Mouse (Mus musculus) embryo, embryonic 11.5 days (tissue): Measurements from ENCODE around the gene Spryd7.

Experiments used
- DNase-seq: peaks from one replicate; pipeline ENCODE4 v3.0.0-alpha.2; 2012; ENCODE audit warnings: low read depth, low spot score

The Spryd7 gene

GRCm38 (mm10) chr14:61535811-61536210, 20.9 kb downstream of the Spryd7 start:
- no peak for DNase-seq

GRCm38 (mm10) chr14:61530966-61531365, 25.7 kb downstream of the Spryd7 start:
- DNase-seq = no peak

GRCm38 (mm10) chr14:61530396-61530795, 26.3 kb downstream of the Spryd7 start:
- DNase-seq = no peak

- DNase-seq = no peak
These were observed 27.2 kb downstream of the Spryd7 start for GRCm38 (mm10) chr14:61529533-61529932.

GRCm38 (mm10) chr14:61526006-61526405, 30.7 kb downstream of the Spryd7 start:
- no peak for DNase-seq

- DNase-seq = no peak
These were observed 32.9 kb downstream of the Spryd7 start for GRCm38 (mm10) chr14:61523821-61524220.

- DNase-seq = no peak
These were observed 37.8 kb downstream of the Spryd7 start for GRCm38 (mm10) chr14:61518659-61519480.

- no peak for DNase-seq
These were observed 39.9 kb downstream of the Spryd7 start for GRCm38 (mm10) chr14:61516471-61517426.

GRCm38 (mm10) chr14:61511494-61511893, 45.2 kb downstream of the Spryd7 start:
- no peak for DNase-seq

GRCm38 (mm10) chr14:61497716-61498490, 58.8 kb downstream of the Spryd7 start:
- DNase-seq = peak; percentile 51

GRCm38 (mm10) chr14:61493511-61494135, 63.1 kb downstream of the Spryd7 start:
- no peak for DNase-seq
